Mouse (Mus musculus) T-helper 1 cell (primary cell): Measurements from ENCODE around the gene Fndc11.

Source experiments
- in situ Hi-C: fragments of 300-600 bp; cut with MboI, MseI; formaldehyde crosslinking; loops from one replicate; pipeline ENCODE4 v1.15.1; 2025; ENCODE audit warnings: high pct_unique_total_duplicates

Fndc11 gene

DNA sequence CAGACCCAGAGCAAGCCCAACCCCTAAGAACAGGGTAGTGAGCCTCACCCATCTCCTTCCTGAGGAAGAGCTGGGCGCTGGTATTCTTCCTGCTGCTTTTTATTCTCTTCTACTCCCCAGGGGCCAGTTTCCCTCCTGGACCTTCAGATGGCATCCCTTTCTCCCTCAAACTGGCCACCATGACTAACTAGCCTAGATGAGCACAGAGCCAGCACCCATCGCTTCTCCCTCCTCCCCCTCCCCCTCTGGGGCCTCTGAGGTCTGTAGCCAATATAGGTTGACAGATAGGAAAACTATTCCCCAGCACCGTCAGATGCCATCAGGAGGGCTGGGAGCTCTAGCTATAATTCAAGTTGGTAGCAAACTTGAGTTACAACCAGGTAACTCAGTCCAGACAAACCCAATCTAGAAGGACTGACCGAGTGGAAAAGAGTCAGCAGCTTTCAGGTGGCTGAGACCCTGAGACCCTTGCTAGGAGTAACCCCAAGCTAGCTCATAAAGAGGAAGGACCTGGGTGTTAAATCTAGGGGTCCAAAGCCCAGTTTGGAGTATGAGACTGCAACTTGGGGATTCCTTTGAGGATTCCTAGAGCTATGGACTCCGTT is 830 bp upstream of the Fndc11 start:
- in situ Hi-C loops: no loop called here

DNA sequence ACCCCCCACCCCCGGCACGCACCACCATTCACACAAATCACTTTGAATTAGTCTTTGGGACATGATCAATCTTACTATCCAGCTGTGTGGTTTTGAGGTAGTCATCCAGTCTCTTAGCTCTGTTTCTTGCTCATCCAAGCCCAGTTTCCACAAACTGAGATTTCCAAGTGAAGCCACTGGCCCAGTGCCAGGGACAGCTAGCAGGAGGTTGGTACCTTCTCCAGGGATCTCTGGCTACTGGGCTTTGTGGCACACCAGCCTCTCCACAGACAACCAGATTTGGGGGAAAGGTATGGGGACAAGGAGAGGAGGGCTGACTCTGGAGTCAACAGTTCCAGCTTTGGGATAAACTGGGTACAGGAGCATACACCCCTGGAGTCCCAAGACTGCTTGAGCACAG is 548 bp downstream of the Fndc11 start:
- in situ Hi-C loops: no loop called here

DNA sequence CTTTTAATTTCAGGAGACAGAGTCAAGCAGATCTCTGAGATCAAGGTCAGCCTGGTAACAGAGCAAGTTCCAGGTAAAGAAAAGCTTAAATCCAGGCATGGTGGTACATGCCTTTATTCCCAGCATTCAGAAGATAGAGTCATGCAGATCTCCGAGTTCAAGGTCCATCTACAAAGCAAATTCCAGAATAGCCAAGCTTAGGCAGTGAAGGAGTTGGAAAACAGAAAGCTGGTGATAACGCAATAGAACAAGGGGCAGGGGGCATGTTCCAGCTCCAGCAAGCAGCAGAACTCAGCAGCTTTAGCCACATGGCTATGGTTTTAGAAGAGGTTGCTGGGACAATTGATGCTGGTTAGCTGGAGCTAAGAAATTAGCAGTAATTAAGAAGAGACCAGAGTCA is 5.2 kb downstream of the Fndc11 start:
- in situ Hi-C loops: no loop called here

GRCm38 (mm10) chr2:181227122-181227521 is 7.3 kb downstream of the Fndc11 start:
- in situ Hi-C loops: no loop called here

DNA sequence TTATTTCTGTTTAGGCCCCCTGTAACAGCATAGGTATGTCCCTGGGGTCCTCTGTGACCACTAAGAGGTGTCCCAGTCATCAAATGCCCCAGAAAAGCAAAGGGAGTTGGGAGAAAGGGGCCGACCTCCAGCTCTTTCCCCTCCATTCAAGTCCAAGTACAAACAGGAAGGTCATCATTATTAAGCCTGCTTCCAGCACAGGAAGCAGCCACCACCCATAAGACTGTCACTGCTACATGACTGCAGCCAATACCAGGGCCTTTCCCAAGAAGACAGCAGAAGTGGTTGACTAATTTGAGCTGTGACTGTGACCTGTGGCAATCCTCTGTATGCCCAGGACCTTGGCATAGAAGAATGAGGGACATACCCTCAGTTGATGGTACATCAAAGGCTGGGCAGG is 8.5 kb downstream of the Fndc11 start:
- in situ Hi-C loops: no loop called here

DNA sequence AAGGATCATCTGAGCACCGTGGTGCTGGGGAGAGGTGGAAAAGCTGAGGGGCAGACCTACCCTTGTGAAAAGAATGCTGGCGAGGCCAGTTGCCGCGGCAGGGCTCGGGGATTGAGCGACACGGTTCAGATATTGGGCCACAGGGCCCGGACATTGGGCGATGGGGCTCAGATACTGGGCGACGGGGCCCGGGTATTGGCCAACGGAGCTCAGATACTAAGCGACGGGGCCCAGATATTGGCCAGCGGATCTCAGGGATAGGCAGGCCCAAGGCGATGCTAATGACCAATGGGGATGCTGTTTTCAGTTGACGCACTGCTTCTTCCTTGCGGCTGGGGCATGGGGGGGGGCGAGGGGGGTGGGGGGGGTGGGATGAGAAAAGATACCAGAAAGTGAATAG is 11.4 kb downstream of the Fndc11 start:
- in situ Hi-C loops: no loop called here

DNA sequence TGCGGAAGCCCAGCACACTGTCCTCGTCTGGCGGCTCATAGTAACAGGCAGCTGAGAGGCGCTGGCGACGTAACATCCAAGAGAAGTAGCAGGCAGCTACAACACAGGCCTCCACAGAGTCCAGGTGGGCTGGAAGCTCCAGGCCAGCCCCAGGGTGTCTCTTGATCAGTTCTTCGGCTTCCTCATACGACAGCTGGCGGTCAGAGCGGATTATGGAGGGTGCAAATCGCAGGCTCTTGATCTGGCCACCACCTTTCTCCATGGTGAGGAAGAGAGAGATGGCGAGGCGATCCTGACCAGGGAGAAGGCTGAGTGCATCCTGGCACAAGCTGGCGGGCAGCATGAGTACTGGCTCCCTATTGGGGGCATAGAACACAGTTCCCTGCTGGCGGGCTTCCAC is 13.6 kb downstream of the Fndc11 start:
- in situ Hi-C loops: no loop called here

GRCm38 (mm10) chr2:181234680-181235079 is 14.9 kb downstream of the Fndc11 start:
- in situ Hi-C loops: no loop called here

DNA sequence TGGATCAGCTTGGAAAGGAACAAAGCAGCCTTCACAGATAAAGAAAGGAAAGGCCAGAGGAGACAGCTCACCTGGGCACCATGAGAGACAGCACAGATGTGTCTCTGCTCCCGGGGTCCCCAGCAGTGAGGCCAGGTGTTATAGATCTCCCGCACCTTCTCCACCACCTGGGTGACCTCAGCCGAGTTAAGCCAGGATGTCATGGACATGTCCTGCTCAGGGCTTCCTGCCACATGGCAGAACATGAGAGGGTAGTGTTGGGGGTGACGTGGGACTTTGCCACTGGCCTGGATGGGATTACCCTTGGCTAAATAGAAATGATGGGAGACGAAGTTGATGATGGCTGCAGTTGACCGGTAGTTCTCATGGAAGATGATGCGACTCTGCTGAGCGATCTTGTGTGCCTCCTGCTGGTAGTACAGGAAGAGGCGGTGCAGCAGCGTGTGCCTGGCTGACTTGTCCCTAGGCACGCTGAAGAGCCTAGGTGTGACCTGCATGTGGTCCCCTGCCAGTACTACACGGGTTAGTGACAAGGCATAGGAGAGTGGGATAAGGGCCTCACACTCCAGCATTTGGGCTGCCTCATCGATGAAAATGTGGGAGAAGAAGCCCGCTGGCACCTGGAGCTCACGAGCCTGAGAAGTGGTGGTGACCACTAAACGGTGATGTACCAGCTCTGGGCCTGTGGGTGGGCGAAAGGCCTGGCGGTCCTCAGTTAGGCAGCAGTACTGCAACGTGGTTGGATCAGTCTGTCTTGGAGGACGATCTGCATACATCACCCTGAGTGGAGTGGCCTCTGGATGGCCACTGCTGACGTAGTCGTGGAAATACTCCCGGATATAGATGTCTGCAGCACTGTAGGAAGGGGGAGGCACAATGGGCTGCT is 16.1 kb downstream of the Fndc11 start:
- in situ Hi-C loops: no loop called here

DNA sequence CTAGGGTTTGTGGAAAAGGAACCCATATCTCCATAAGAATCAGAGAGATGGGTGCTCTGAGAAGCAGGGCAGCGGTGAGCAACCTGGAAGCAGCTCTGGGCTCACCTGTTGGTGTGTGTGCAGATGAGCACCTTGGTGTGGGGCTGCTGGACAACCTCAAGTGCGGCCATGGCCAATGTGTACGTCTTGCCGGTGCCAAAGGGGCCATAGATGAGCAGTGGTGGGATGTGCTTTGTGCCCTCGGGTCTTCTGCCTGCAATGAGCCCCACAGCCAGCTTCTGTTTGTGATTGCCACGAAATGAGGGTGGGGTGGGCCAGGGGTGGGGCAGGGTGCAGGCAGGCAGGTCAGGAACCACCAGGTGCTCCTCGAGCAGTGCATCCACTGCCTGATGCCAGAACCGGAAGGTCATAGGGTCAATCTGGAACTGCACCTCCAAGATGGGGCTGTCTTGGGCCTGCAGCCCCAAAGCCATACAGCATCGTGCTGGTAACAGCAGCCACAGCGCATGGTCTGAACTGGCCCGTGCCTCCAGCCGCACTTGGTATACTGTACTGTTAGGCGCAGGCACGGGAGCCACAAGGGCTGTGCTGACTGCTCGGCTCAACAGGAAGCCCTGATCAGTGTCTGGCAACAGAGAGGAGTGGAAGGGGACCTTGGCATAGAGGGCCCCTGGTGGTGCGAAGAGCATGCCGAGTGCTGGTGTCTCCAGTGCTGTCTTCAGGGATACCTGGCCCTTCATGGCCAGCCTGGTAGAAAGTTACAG is 17.6 kb downstream of the Fndc11 start:
- in situ Hi-C loops: no loop called here

DNA sequence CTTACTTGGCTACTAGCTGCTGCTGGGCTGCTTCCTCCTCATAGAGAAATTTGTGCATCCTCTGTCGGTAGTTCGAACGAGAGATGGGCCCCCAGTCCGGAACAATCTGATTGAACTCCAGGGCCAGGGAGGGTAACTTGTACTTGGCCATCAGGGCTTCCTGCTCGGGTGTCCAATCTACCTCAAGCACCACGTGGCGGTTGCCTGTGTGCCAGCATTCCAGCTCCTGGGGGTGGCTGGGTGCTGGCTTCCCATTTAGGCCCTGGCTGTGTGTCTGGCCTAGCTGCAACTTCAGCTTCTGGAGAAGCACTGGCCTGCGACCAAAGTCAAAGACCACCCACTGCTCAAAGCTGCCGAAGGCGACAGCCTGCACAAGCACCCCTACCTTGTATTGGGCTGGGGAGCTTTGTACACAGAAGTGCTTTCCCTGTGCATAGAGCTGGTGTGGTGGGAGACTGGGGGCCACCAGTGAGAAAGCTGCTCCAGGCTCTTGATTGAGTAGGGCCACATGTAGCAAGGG is 18.3 kb downstream of the Fndc11 start:
- in situ Hi-C loops: no loop called here

DNA sequence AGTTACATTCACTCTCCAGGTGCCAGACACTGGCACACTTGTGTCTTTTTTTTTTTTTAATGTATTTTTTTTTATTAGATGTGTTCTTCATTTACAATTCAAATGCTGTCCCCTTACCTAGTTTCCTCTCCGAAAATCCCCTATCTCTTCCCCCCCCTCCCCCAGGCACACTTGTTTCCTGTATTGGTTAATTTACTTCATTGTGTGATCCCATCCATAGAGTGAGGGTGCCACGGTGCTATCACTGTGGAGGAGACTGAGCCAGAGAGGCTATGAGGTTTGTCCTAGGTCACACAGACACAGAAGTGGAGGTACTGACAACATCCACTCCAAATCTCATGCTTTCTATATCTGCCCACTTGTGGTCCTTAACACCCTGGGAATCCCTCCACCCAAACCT is 19.0 kb downstream of the Fndc11 start:
- in situ Hi-C loops: no loop called here

GRCm38 (mm10) chr2:181239261-181239660 is 19.4 kb downstream of the Fndc11 start:
- in situ Hi-C loops: no loop called here

DNA sequence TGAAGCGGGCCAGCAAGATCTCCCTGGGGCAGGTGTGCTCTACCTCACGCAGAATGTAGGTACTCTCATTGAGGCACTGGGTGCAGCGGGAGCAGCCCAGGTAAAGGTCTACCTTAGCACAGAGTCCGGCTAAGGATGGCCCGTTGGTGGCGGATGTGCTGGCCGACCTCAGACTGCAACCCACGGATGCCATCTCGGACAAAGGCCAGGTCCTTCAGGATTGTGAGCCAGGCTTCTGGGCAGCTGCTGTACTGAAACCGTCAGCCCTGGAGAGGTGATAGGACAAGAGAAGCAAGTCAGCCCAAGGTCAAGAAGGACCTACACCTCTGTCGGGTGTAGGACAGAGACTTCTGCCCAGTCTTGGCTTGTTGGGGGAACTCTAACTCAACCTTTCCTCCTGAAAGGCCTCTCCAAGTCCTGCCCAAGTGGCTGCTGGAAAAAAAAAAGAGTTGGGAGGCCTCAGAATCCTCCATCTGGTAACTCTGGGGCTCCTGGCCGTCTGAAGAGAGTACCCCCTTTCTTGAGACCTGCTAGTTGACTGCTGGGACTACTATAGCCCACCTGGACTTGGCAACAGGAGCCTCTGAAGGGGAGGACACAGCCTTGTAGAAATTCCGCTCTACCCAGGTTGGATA is 21.1 kb downstream of the Fndc11 start:
- in situ Hi-C loops: no loop called here

DNA sequence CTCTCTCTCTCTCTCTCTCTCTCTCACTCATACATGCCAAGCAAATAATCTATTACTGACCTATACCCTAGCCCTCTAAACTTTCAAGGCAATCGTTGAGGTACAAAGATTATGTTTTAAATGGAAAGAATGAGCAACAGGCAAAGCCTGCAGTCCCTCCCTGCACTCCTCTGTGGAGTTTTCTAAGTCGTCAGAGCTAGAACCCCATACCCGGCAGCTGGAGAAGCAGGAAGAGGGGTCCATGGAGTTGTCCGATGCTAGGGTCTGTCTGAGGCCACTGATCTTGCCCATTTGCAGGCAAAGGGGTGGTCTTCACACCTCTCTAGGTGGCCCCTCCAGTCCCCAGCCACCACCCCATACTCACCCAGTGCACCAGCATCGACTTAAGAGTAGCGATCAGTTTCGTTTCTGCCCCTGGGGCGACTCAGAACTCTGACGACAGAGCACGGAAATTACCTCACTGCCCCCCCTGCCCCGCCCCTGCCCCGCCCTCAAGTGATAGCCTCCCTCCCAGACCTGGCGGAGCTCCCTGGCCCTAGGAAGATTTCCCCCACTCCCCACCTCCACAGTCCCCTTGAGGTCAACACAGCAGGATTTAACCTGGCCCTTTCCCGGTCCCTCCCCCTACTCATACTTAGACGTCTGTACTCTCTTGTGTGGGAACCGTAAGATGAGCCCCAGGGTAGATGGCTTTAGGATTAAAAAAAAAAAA is 21.9 kb downstream of the Fndc11 start, which contains the start of gene Helz2:
Gene Helz2 (minus strand): TSS at position 426 of the 712 bp plus-strand sequence.
- in situ Hi-C loops: no loop called here

GRCm38 (mm10) chr2:181242314-181242665 is 22.5 kb downstream of the Fndc11 start:
- in situ Hi-C loops: no loop called here

GRCm38 (mm10) chr2:181243706-181244394 is 24.0 kb downstream of the Fndc11 start:
- in situ Hi-C loops: no loop called here

GRCm38 (mm10) chr2:181245031-181245430 is 25.2 kb downstream of the Fndc11 start:
- in situ Hi-C loops: no loop called here

- in situ Hi-C loops: no loop called here
Observed at GRCm38 (mm10) chr2:181249217-181249616, 29.4 kb downstream of the Fndc11 start.

DNA sequence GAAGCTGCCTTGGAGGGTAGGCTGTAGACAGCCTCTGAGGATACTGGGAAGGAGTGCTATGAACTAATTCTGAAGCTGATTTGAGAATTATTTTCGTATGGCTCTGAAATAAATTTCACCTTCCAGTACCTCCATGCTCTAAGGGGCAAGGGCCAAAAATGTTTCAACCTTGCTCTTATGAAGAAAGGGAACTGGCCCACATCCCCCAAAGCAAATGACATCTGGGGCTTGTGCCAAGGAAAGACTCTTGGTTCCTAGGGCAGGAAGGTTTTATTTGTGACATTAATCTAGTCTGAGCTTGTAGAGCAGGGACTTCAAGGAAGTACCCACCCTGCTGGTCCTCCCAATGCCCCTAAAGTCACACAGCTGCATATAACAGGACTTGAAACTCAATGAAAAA is 32.0 kb downstream of the Fndc11 start:
- in situ Hi-C loops: no loop called here

GRCm38 (mm10) chr2:181253248-181253647 is 33.4 kb downstream of the Fndc11 start:
- in situ Hi-C loops: no loop called here
